Mouse (Mus musculus) CH12.LX (cell line): ENCODE measurements around the gene Thsd4. TPM values are rescaled to one million over a fixed set of nuclear protein-coding genes. Genes with fewer than 3 reads are reported as not detected.

Source experiments
- DNase-seq: peaks from one replicate; pipeline ENCODE4 v3.0.0-alpha.2; 2013; ENCODE audit errors: extremely low read depth
- H3K27ac ChIP-seq: 2 replicates; pipeline ENCODE4 v1.5.1; 2012; ENCODE audit warnings: low read depth, mild to moderate bottlenecking, control low read depth, moderate library complexity; ENCODE audit not compliant: insufficient read depth
- H3K27me3 ChIP-seq: replicated peaks from 2 replicates; pipeline ENCODE3; 2012; ENCODE audit warnings: inconsistent platforms
- H3K36me3 ChIP-seq, 2 experiments: replicated peaks in 1 of 2; 2 replicates each; pipeline versions ENCODE3 to v1.6.1; 2012; ENCODE audit warnings: inconsistent platforms in 1 of 2, low read length in 1 of 2, mild to moderate bottlenecking in 1 of 2, mixed read lengths in 1 of 2, moderate library complexity in 1 of 2; ENCODE audit not compliant: control insufficient read depth in 1 of 2, insufficient read depth in 1 of 2
- H3K4me1 ChIP-seq, 2 experiments: 2 replicates each; pipeline ENCODE4 v1.6.1; 2012; ENCODE audit warnings: inconsistent platforms in 1 of 2, moderate library complexity in 1 of 2; ENCODE audit not compliant: insufficient read depth in 2 of 2, control insufficient read depth in 1 of 2
- H3K4me2 ChIP-seq: 2 replicates; pipeline ENCODE4 v1.6.1; 2012; ENCODE audit warnings: low read depth, mild to moderate bottlenecking, control low read depth; ENCODE audit not compliant: poor library complexity, insufficient read depth, severe bottlenecking
- H3K4me3 ChIP-seq, 3 experiments: fragments of 150-350 bp in 1 of 3; sonication (generic) in 1 of 3; replicated peaks in 1 of 3; 2 replicates each; pipeline versions ENCODE3 to v1.5.1; 2011 to 2012; ENCODE audit warnings: low read depth in 2 of 3, low read length in 2 of 3, mild to moderate bottlenecking in 2 of 3, moderate library complexity in 2 of 3, control low read depth in 1 of 3, improper control_type of control experiment in 1 of 3, inconsistent platforms in 1 of 3, mixed read lengths in 1 of 3; ENCODE audit not compliant: poor library complexity in 1 of 3
- H3K79me2 ChIP-seq: replicated peaks from 2 replicates; pipeline ENCODE4 v1.6.1; 2012; ENCODE audit warnings: mild to moderate bottlenecking, moderate library complexity; ENCODE audit not compliant: control insufficient read depth, poor library complexity, insufficient read depth, severe bottlenecking; ENCODE audit errors: extremely low read depth
- H3K9ac ChIP-seq: 2 replicates; pipeline ENCODE4 v1.6.1; 2012; ENCODE audit warnings: low read depth, mild to moderate bottlenecking, control low read depth, moderate library complexity; ENCODE audit not compliant: insufficient read depth
- H3K9me3 ChIP-seq: replicated peaks from 2 replicates; pipeline ENCODE3; 2012; ENCODE audit warnings: low read length, inconsistent platforms, mixed read lengths
- BHLHE40 ChIP-seq: IDR thresholded peaks from 2 replicates; pipeline ENCODE4 v1.6.1; 2011; ENCODE audit warnings: mild to moderate bottlenecking, low read depth, low read length, improper control_type of control experiment
- CHD1 ChIP-seq: IDR thresholded peaks from 2 replicates; pipeline ENCODE4 v1.6.1; 2012; ENCODE audit warnings: low read depth, low read length, improper control_type of control experiment, inconsistent platforms
- CHD2 ChIP-seq: IDR thresholded peaks from 2 replicates; pipeline ENCODE4 v1.6.1; 2011; ENCODE audit warnings: low read length, improper control_type of control experiment
- E2F4 ChIP-seq: IDR thresholded peaks from 2 replicates; pipeline ENCODE4 v1.6.1; 2011; ENCODE audit warnings: low read depth, low read length, improper control_type of control experiment; ENCODE audit not compliant: insufficient replicate concordance
- EP300 ChIP-seq: IDR thresholded peaks from 2 replicates; pipeline ENCODE4 v1.6.1; 2011; ENCODE audit warnings: low read length, improper control_type of control experiment
- GABPA ChIP-seq: IDR thresholded peaks from 2 replicates; pipeline ENCODE4 v1.6.1; 2012; ENCODE audit warnings: low read depth, low read length, improper control_type of control experiment, inconsistent platforms; ENCODE audit not compliant: insufficient replicate concordance
- HCFC1 ChIP-seq: IDR thresholded peaks from 2 replicates; pipeline ENCODE4 v1.6.1; 2012; ENCODE audit warnings: low read depth, mild to moderate bottlenecking, inconsistent platforms, low read length, improper control_type of control experiment
- IRF4 ChIP-seq: IDR thresholded peaks from 2 replicates; pipeline ENCODE4 v1.6.1; 2014; ENCODE audit warnings: low read depth, mild to moderate bottlenecking, inconsistent platforms, low read length, improper control_type of control experiment
- JUND ChIP-seq: conservative IDR thresholded peaks from 2 replicates; pipeline ENCODE4 v1.6.1; 2011; ENCODE audit warnings: low read depth, low read length, improper control_type of control experiment
- KAT2A ChIP-seq: IDR thresholded peaks from 2 replicates; pipeline ENCODE4 v1.6.1; 2012; ENCODE audit warnings: low read length, improper control_type of control experiment, inconsistent platforms; ENCODE audit not compliant: insufficient replicate concordance
- MAFK ChIP-seq: IDR thresholded peaks from 2 replicates; pipeline ENCODE4 v1.6.1; 2011; ENCODE audit warnings: low read length, improper control_type of control experiment; ENCODE audit not compliant: insufficient replicate concordance
- MAX ChIP-seq: IDR thresholded peaks from 2 replicates; pipeline ENCODE4 v1.6.1; 2011; ENCODE audit warnings: low read length, improper control_type of control experiment
- MAZ ChIP-seq: IDR thresholded peaks from 2 replicates; pipeline ENCODE4 v1.6.1; 2012; ENCODE audit warnings: low read depth, mild to moderate bottlenecking, inconsistent platforms, low read length, improper control_type of control experiment, moderate library complexity
- MEF2A ChIP-seq: IDR thresholded peaks from 2 replicates; pipeline ENCODE4 v1.6.1; 2014; ENCODE audit warnings: low read depth, mild to moderate bottlenecking, inconsistent platforms, low read length, improper control_type of control experiment, borderline replicate concordance
- MXI1 ChIP-seq: IDR thresholded peaks from 2 replicates; pipeline ENCODE4 v1.6.1; 2011; ENCODE audit warnings: mild to moderate bottlenecking, low read depth, low read length, improper control_type of control experiment
- NELFE ChIP-seq: IDR thresholded peaks from 2 replicates; pipeline ENCODE4 v1.6.1; 2011; ENCODE audit warnings: low read depth, low read length, improper control_type of control experiment
- NRF1 ChIP-seq: IDR thresholded peaks from 2 replicates; pipeline ENCODE4 v1.6.1; 2014; ENCODE audit warnings: low read depth, mild to moderate bottlenecking, inconsistent platforms, low read length, improper control_type of control experiment, moderate library complexity
- PAX5 ChIP-seq: IDR thresholded peaks from 2 replicates; pipeline ENCODE4 v1.6.1; 2012; ENCODE audit warnings: low read length, inconsistent platforms, mixed read lengths
- POLR2AphosphoS2 ChIP-seq: IDR thresholded peaks from 2 replicates; pipeline ENCODE4 v1.6.1; 2011; ENCODE audit warnings: low read depth, low read length, improper control_type of control experiment
- RCOR1 ChIP-seq: conservative IDR thresholded peaks from 2 replicates; pipeline ENCODE4 v1.6.1; 2012; ENCODE audit warnings: low read depth, mild to moderate bottlenecking, inconsistent platforms, low read length, improper control_type of control experiment
- SMC3 ChIP-seq: IDR thresholded peaks from 2 replicates; pipeline ENCODE4 v1.6.1; 2011; ENCODE audit warnings: low read depth, low read length, improper control_type of control experiment
- UBTF ChIP-seq: IDR thresholded peaks from 2 replicates; pipeline ENCODE4 v1.6.1; 2012; ENCODE audit warnings: low read depth, mild to moderate bottlenecking, inconsistent platforms, low read length, improper control_type of control experiment, moderate library complexity
- USF1 ChIP-seq: IDR thresholded peaks from 2 replicates; pipeline ENCODE4 v1.6.1; 2014; ENCODE audit warnings: low read depth, mild to moderate bottlenecking, inconsistent platforms, low read length, improper control_type of control experiment
- USF2 ChIP-seq: conservative IDR thresholded peaks from 2 replicates; pipeline ENCODE4 v1.6.1; 2011; ENCODE audit warnings: low read depth, low read length, improper control_type of control experiment
- ZC3H11A ChIP-seq: IDR thresholded peaks from 2 replicates; pipeline ENCODE4 v1.6.1; 2012; ENCODE audit warnings: low read depth, mild to moderate bottlenecking, inconsistent platforms, low read length, improper control_type of control experiment
- dilution Hi-C: fragments of 300-500 bp; cut with MboI; formaldehyde crosslinking; loops from 2 replicates; pipeline ENCODE4 v1.14.3; 2020; ENCODE audit warnings: low sequenced_read_pairs; ENCODE audit not compliant: extremely low pct_unique_long_range_greater_than_20kb, extremely low pct_ligation_motif_present
- in situ Hi-C: fragments of 300-500 bp; cut with MboI; formaldehyde crosslinking; loops from 3 replicates; pipeline ENCODE4 v1.14.3; 2019; ENCODE audit warnings: low sequenced_read_pairs, low pct_ligation_motif_present, low pct_unique_long_range_greater_than_20kb, mixed read lengths
- polyA plus RNA-seq: library from polyadenylated mRNA; unstranded; fragments of >175 nt; gene quantifications from 2 replicates; pipeline ENCODE4 v1.2.1, GENCODE M21; 2012; ENCODE audit warnings: low read depth; ENCODE audit not compliant: insufficient read length
- total RNA-seq, 2 experiments: library from RNA; depleted of rRNA; stranded (reverse); fragments of 300-350 nt in 1 of 2; fragments of >200 nt in 1 of 2; gene quantifications; 2 replicates each; pipeline ENCODE4 v1.2.3; 2012 to 2014

Gene Thsd4
- total and polyA plus RNA-seq, 3 experiments: not detected

DNA sequence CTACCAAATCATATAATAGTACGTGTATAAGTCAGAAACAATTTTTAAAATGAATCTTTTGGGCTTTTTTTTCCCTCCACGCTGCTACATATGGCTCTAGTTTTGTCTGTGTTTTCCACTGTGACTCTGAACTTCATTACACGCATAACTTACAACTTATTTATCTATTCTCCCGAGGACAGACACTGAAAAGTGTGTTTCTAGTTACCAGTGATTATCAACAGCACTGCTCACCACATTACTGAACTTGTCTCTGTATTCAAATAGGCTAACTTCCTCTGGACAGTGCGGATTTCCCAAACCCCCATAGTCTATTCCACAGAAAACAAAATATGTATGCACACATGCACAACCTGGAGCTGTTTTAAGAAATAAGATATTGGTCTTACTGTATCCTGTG, 411.6 kb downstream of the Thsd4 start:
- TF ChIP-seq HCFC1 (no peak), NELFE (no peak), MAZ (no peak), BHLHE40 (no peak), JUND (no peak), EP300 (no peak), USF2 (no peak), GABPA (no peak), RCOR1 (no peak), MAFK (no peak), CHD1 (no peak), PAX5 (no peak), MAX (no peak), USF1 (no peak), ZC3H11A (no peak)
- H3K4me2 ChIP-seq: no peak overlapping the region
- H3K27ac ChIP-seq: no peak overlapping the region
- no peaks in the 10 kb centered on the region for H3K9me3 ChIP-seq
- DNase-seq: no peak
- H3K4me1 ChIP-seq: no peaks in the 10 kb centered on the region
- H3K9ac ChIP-seq: no peak overlapping the region
- H3K79me2 ChIP-seq: no peaks in the 10 kb centered on the region
- dilution Hi-C loops: no loop called here
- no peak overlapping the region for H3K4me3 ChIP-seq
- in situ Hi-C loops: no loop called here
- no peaks in the 10 kb centered on the region for H3K27me3 ChIP-seq
- H3K36me3 ChIP-seq: no peaks in the 10 kb centered on the region

DNA sequence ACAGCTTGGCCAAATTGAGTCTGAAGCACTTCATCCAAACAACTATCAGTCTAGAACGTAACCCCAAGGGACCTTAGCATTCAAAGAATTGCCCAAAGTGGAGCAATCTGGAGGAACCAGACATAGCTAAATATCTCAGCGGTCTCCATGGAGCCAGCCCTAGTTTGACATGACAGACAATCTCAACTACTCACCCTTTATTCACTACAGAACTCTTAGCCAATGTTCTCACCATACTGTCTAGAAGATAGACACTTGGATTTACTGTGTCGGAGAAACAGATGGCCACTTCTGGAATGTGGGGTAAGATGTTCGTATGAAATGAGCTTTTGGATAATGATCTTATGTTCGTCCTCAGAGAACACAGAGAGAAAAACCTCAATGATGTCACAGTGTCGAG, 415.2 kb downstream of the Thsd4 start:
- Histone ChIP-seq H3K27ac (no peak overlapping the region), H3K4me1 (no peaks in the 10 kb centered on the region), H3K79me2 (no peaks in the 10 kb centered on the region), H3K9me3 (no peaks in the 10 kb centered on the region), H3K36me3 (no peaks in the 10 kb centered on the region), H3K9ac (no peak overlapping the region), H3K4me2 (no peak overlapping the region), H3K4me3 (no peak overlapping the region), H3K27me3 (no peaks in the 10 kb centered on the region)
- DNase-seq: no peak
- dilution Hi-C loops (no loop called here), in situ Hi-C loops (no loop called here)
- TF ChIP-seq MAX (no peak), UBTF (no peak), CHD2 (no peak), EP300 (no peak), POLR2AphosphoS2 (no peak), MXI1 (no peak), IRF4 (no peak), PAX5 (no peak), NRF1 (no peak), HCFC1 (no peak), GABPA (no peak), SMC3 (no peak), E2F4 (no peak), CHD1 (no peak), MEF2A (no peak), KAT2A (no peak)
- TF ChIP-seq, all 38 proteins: peak for 0
